Mouse (Mus musculus) forebrain, embryonic 11.5 days (tissue): Measurements from ENCODE around the gene Cyp11a1. TPM values are rescaled to one million over a fixed set of nuclear protein-coding genes. Genes with fewer than 3 reads are reported as not detected.
A peak's percentile ranks its signal among the peaks of the same experiment; 100 is the strongest.

Experiments
- ATAC-seq: fragments of 200-750 bp; cut with Nextera tagmentation; replicated peaks from 2 replicates; pipeline ENCODE4 v1.8.0; 2017; ENCODE audit warnings: moderate TSS enrichment; ENCODE audit not compliant: low FRiP score
- DNase-seq: peaks from one replicate; pipeline ENCODE4 v3.0.0-alpha.2; 2017; ENCODE audit warnings: low spot score
- H3K27ac ChIP-seq: fragments of 300-500 bp; sonication (generic); 2 replicates; pipeline ENCODE4 v1.5.1; 2014; ENCODE audit warnings: low read depth, low read length
- H3K27me3 ChIP-seq: fragments of 300-500 bp; sonication (generic); 2 replicates; pipeline ENCODE4 v1.6.1; 2014; ENCODE audit warnings: mild to moderate bottlenecking, low read length, mixed read lengths; ENCODE audit not compliant: control insufficient read depth, insufficient read depth
- H3K36me3 ChIP-seq: fragments of 300-500 bp; sonication (generic); 2 replicates; pipeline ENCODE4 v1.6.1; 2014; ENCODE audit warnings: mild to moderate bottlenecking, low read length, moderate library complexity, mixed read lengths; ENCODE audit not compliant: control insufficient read depth, insufficient read depth
- H3K4me1 ChIP-seq: fragments of 300-500 bp; sonication (generic); replicated peaks from 2 replicates; pipeline ENCODE4 v1.6.1; 2014; ENCODE audit warnings: low read length, mixed read lengths; ENCODE audit not compliant: control insufficient read depth, insufficient read depth
- H3K4me2 ChIP-seq: fragments of 300-500 bp; sonication (generic); 2 replicates; pipeline ENCODE4 v1.6.1; 2014; ENCODE audit warnings: low read depth, mild to moderate bottlenecking, low read length, moderate library complexity, mixed read lengths; ENCODE audit not compliant: severe bottlenecking
- H3K4me3 ChIP-seq: fragments of 300-500 bp; sonication (generic); 2 replicates; pipeline ENCODE4 v1.5.1; 2014; ENCODE audit warnings: low read depth, low read length
- H3K9ac ChIP-seq: fragments of 300-500 bp; sonication (generic); 2 replicates; pipeline ENCODE4 v1.6.1; 2014; ENCODE audit warnings: low read length
- H3K9me3 ChIP-seq: fragments of 300-500 bp; sonication (generic); 2 replicates; pipeline ENCODE4 v1.6.1; 2016; ENCODE audit warnings: low read length, mixed read lengths; ENCODE audit not compliant: control insufficient read depth
- WGBS: fragments of 180-500 bp; shearing (Covaris S2); extraction: QIAGEN DNeasy Blood & Tissue Kit; methylation state at CpG from one replicate; pipeline ENCODE4 v1.1.7; 2014; 5-methylcytosine and 5-hydroxymethylcytosine counted together
- polyA plus RNA-seq: library from polyadenylated mRNA; unstranded; fragments of >200 nt; fragmentation: Nextera tagmentation; extraction: Ambion mirVana; gene quantifications from 2 replicates; pipeline ENCODE4 v1.2.1, GENCODE M21; 2014

Cyp11a1 gene
- polyA plus RNA-seq, 1 experiment from 2014 or later = not detected

- no peaks in the 10 kb centered on the region for H3K9me3 ChIP-seq
- 93% methylated on average over 3 of the region's 3 CpGs for WGBS
- DNase-seq (no peak), ATAC-seq (no peak)
- no peak overlapping the region for H3K4me2 ChIP-seq
- no peaks in the 10 kb centered on the region for H3K36me3 ChIP-seq
- H3K27me3 ChIP-seq = no peaks in the 10 kb centered on the region
- no peak overlapping the region for H3K4me3 ChIP-seq
- no peak overlapping the region for H3K27ac ChIP-seq
- H3K9ac ChIP-seq = no peak overlapping the region
- H3K4me1 ChIP-seq = no peaks in the 10 kb centered on the region
These were observed 27.4 kb upstream of the Cyp11a1 start for GRCm38 (mm10) chr9:57978858-57979257.

GRCm38 (mm10) chr9:57980570-57980969 is 25.6 kb upstream of the Cyp11a1 start:
- Histone ChIP-seq H3K4me1 (no peaks in the 10 kb centered on the region), H3K4me2 (no peak overlapping the region), H3K4me3 (no peak overlapping the region), H3K27me3 (no peaks in the 10 kb centered on the region), H3K27ac (no peak overlapping the region), H3K9me3 (no peaks in the 10 kb centered on the region), H3K36me3 (no peaks in the 10 kb centered on the region), H3K9ac (no peak overlapping the region)
- 88% methylated on average over 10 of the region's 10 CpGs for WGBS
- DNase-seq (no peak), ATAC-seq (no peak)

- no peaks in the 10 kb centered on the region for H3K9me3 ChIP-seq
- no peaks in the 10 kb centered on the region for H3K36me3 ChIP-seq
- H3K4me2 ChIP-seq = no peak overlapping the region
- H3K27me3 ChIP-seq = no peaks in the 10 kb centered on the region
- no peaks in the 10 kb centered on the region for H3K4me1 ChIP-seq
- WGBS = 88% methylated on average over 8 of the region's 8 CpGs
- no peak for DNase-seq
- no peak for ATAC-seq
- H3K27ac ChIP-seq = no peak overlapping the region
- H3K4me3 ChIP-seq = no peak overlapping the region
- H3K9ac ChIP-seq = no peak overlapping the region
These were observed 20.9 kb upstream of the Cyp11a1 start for GRCm38 (mm10) chr9:57985304-57985703.

GRCm38 (mm10) chr9:57986293-57986692 is 19.9 kb upstream of the Cyp11a1 start:
- no peak for DNase-seq
- no peak overlapping the region for H3K4me3 ChIP-seq
- no peak for ATAC-seq
- 84% methylated on average over 7 of the region's 7 CpGs for WGBS
- no peaks in the 10 kb centered on the region for H3K4me1 ChIP-seq
- no peaks in the 10 kb centered on the region for H3K27me3 ChIP-seq
- H3K9ac ChIP-seq = no peak overlapping the region
- no peak overlapping the region for H3K4me2 ChIP-seq
- H3K27ac ChIP-seq = no peak overlapping the region
- H3K9me3 ChIP-seq = no peaks in the 10 kb centered on the region
- no peaks in the 10 kb centered on the region for H3K36me3 ChIP-seq

- Histone ChIP-seq H3K4me3 (no peak overlapping the region), H3K4me1 (no peaks in the 10 kb centered on the region), H3K27ac (no peak overlapping the region), H3K9me3 (no peaks in the 10 kb centered on the region), H3K36me3 (no peaks in the 10 kb centered on the region), H3K9ac (no peak overlapping the region), H3K4me2 (no peak overlapping the region), H3K27me3 (no peaks in the 10 kb centered on the region)
- no peak for DNase-seq
- 88% methylated on average over 2 of the region's 2 CpGs for WGBS
- no peak for ATAC-seq
These were observed 18.1 kb upstream of the Cyp11a1 start for GRCm38 (mm10) chr9:57988098-57988497.

GRCm38 (mm10) chr9:57989309-57989708 is 16.9 kb upstream of the Cyp11a1 start:
- no peaks in the 10 kb centered on the region for H3K27me3 ChIP-seq
- no peak overlapping the region for H3K4me3 ChIP-seq
- no peak for ATAC-seq
- H3K4me1 ChIP-seq = no peaks in the 10 kb centered on the region
- DNase-seq = no peak
- no peaks in the 10 kb centered on the region for H3K36me3 ChIP-seq
- WGBS = 91% methylated on average over 6 of the region's 6 CpGs
- no peaks in the 10 kb centered on the region for H3K9me3 ChIP-seq
- H3K4me2 ChIP-seq = no peak overlapping the region
- H3K9ac ChIP-seq = no peak overlapping the region
- H3K27ac ChIP-seq = no peak overlapping the region

GRCm38 (mm10) chr9:57990438-57991110 is 15.6 kb upstream of the Cyp11a1 start:
- no peak for ATAC-seq
- Histone ChIP-seq H3K4me2 (no peak overlapping the region), H3K27ac (no peak overlapping the region), H3K9ac (no peak overlapping the region), H3K9me3 (no peaks in the 10 kb centered on the region), H3K4me3 (no peak overlapping the region), H3K36me3 (no peaks in the 10 kb centered on the region), H3K27me3 (no peaks in the 10 kb centered on the region), H3K4me1 (no peaks in the 10 kb centered on the region)
- peak; percentile 67 for DNase-seq
- 42% methylated on average over 10 of the region's 10 CpGs for whole genome bisulfite sequencing

- H3K36me3 ChIP-seq = no peaks in the 10 kb centered on the region
- H3K9ac ChIP-seq = no peak overlapping the region
- 78% methylated on average over 3 of the region's 3 CpGs for WGBS
- no peak overlapping the region for H3K4me2 ChIP-seq
- H3K27me3 ChIP-seq = 0 out of 2 replicates have a peak, but pooled peaks cover 6% of the 10 kb centered on the region
- no peaks in the 10 kb centered on the region for H3K4me1 ChIP-seq
- DNase-seq (no peak), ATAC-seq (no peak)
- no peak overlapping the region for H3K4me3 ChIP-seq
- no peaks in the 10 kb centered on the region for H3K9me3 ChIP-seq
- H3K27ac ChIP-seq = no peak overlapping the region
These were observed 14.2 kb upstream of the Cyp11a1 start for GRCm38 (mm10) chr9:57992060-57992459.
